ENCODE assay signal across 7 mouse cellular contexts in the genomic region with DNA sequence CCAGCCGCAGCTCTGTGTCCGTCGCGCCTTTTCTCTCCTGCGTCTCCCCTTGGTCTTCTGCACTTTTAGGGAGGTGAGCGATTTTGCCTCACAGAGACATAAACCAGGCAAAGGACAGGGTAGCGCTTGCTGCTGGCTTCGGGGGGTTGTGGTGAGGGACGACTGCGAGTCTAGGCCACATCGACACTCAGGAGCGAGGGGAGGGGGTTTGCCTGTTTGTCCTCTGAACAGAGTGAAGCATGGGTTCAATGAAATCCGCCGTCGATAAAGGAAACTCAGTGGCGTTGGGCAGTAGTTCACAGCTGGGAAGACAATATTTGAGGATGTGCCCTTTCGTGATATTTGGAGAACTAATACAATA. TPM values are rescaled to one million over a fixed set of nuclear protein-coding genes. Genes with fewer than 3 reads are reported as not detected.
A peak's percentile ranks its signal among the peaks of the same experiment; 100 is the strongest.
DNase-seq lines count a peak whose midpoint lies in the region; ATAC-seq and TF ChIP-seq lines count a peak whose summit lies in the region.

Gene Dhx30, minus strand, starts transcription at position 52 of the 361 bp plus-strand sequence.

- DNase-seq in hindbrain, embryonic 10.5 days (ENCODE audit: low spot score): no peak
- no peak for DNase-seq in T-cell, adult 2 months (ENCODE audit: low spot score)

- peak; percentile 35 for ATAC-seq in CD4-positive, CD25-positive, alpha-beta regulatory T cell, adult 4 months
- peak; percentile 36 for ATAC-seq in forebrain, embryonic 12.5 days (ENCODE audit: low FRiP score)
- ATAC-seq in limb, embryonic 15.5 days (ENCODE audit: insufficient number of reproducible peaks, low FRiP score, low TSS enrichment, low read depth): no peak
- ATAC-seq in stomach, embryonic 15.5 days (ENCODE audit: insufficient read depth, low FRiP score, low read depth): no peak

- no peaks in the 10 kb centered on the region for H3K4me1 ChIP-seq in ES-Bruce4 (ENCODE audit: control insufficient read depth, insufficient read depth, low read length)
- peaks cover 22% of the 10 kb centered on the region for H3K4me1 ChIP-seq in forebrain, embryonic 12.5 days
- peaks cover 22% of the 10 kb centered on the region for H3K4me1 ChIP-seq in hindbrain, embryonic 10.5 days (replicated peaks)
- peaks cover 17% of the 10 kb centered on the region for H3K4me1 ChIP-seq in limb, embryonic 15.5 days
- H3K4me1 ChIP-seq in stomach, embryonic 15.5 days: peaks cover 9% of the 10 kb centered on the region; the same call in 1 of the 2 replicates

- no peak for TF ChIP-seq EP300 in ES-Bruce4 (IDR thresholded peaks at IDR 0.05; ENCODE audit: insufficient read depth, low read depth, low read length)

- peaks cover 13% of the 10 kb centered on the region for H3K36me3 ChIP-seq in ES-Bruce4 (ENCODE audit: control insufficient read depth, insufficient read depth, low read length, poor library complexity, severe bottlenecking)
- H3K36me3 ChIP-seq in forebrain, embryonic 12.5 days (replicated peaks): peaks cover 13% of the 10 kb centered on the region
- H3K36me3 ChIP-seq in hindbrain, embryonic 10.5 days: peaks cover 37% of the 10 kb centered on the region
- peaks cover 15% of the 10 kb centered on the region for H3K36me3 ChIP-seq in limb, embryonic 15.5 days
- H3K36me3 ChIP-seq in stomach, embryonic 15.5 days: peaks cover 7% of the 10 kb centered on the region

- peak within 1 kb of the TSS; percentile 97 for H3K4me3 ChIP-seq in ES-Bruce4 (ENCODE audit: low read depth, low read length)
- H3K4me3 ChIP-seq in forebrain, embryonic 12.5 days (replicated peaks): peak within 1 kb of the TSS; percentile 85
- H3K4me3 ChIP-seq in hindbrain, embryonic 10.5 days: peak within 1 kb of the TSS; percentile 94
- H3K4me3 ChIP-seq in limb, embryonic 15.5 days: peak within 1 kb of the TSS; percentile 90
- H3K4me3 ChIP-seq in stomach, embryonic 15.5 days (replicated peaks): peak within 1 kb of the TSS; percentile 87

- H3K27ac ChIP-seq in ES-Bruce4 (ENCODE audit: insufficient read depth, low read length): peak within 1 kb of the TSS; percentile 77
- H3K27ac ChIP-seq in forebrain, embryonic 12.5 days: peak within 1 kb of the TSS; percentile 98
- H3K27ac ChIP-seq in hindbrain, embryonic 10.5 days: peak within 1 kb of the TSS; percentile 99
- H3K27ac ChIP-seq in limb, embryonic 15.5 days: peak within 1 kb of the TSS; percentile 98
- peak within 1 kb of the TSS; percentile 99 for H3K27ac ChIP-seq in stomach, embryonic 15.5 days

- H3K9ac ChIP-seq in ES-Bruce4 (ENCODE audit: low read depth, poor library complexity, severe bottlenecking): peak within 1 kb of the TSS; percentile 82
- peak within 1 kb of the TSS; percentile 91 for H3K9ac ChIP-seq in forebrain, embryonic 12.5 days
- H3K9ac ChIP-seq in limb, embryonic 15.5 days: peak within 1 kb of the TSS; percentile 87
- H3K9ac ChIP-seq in stomach, embryonic 15.5 days: peak within 1 kb of the TSS; percentile 78

- no peak for TF ChIP-seq CTCF in ES-Bruce4 (IDR thresholded peaks at IDR 0.05; ENCODE audit: low read depth, low read length)

- no peaks in the 10 kb centered on the region for H3K27me3 ChIP-seq in ES-Bruce4 (ENCODE audit: control insufficient read depth, insufficient read depth, low read length, poor library complexity, severe bottlenecking)
- H3K27me3 ChIP-seq in forebrain, embryonic 12.5 days: no peaks in the 10 kb centered on the region
- H3K27me3 ChIP-seq in hindbrain, embryonic 10.5 days (ENCODE audit: insufficient read depth, poor library complexity, severe bottlenecking): no peaks in the 10 kb centered on the region
- no peaks in the 10 kb centered on the region for H3K27me3 ChIP-seq in limb, embryonic 15.5 days
- no peaks in the 10 kb centered on the region for H3K27me3 ChIP-seq in stomach, embryonic 15.5 days (replicated peaks)

- no peaks in the 10 kb centered on the region for H3K9me3 ChIP-seq in ES-Bruce4 (replicated peaks; ENCODE audit: control insufficient read depth, insufficient read depth, low read length, poor library complexity, severe bottlenecking)
- no peaks in the 10 kb centered on the region for H3K9me3 ChIP-seq in forebrain, embryonic 12.5 days
- H3K9me3 ChIP-seq in hindbrain, embryonic 10.5 days: no peaks in the 10 kb centered on the region
- H3K9me3 ChIP-seq in limb, embryonic 15.5 days: no peaks in the 10 kb centered on the region
- H3K9me3 ChIP-seq in stomach, embryonic 15.5 days: no peaks in the 10 kb centered on the region

- H3K4me2 ChIP-seq in forebrain, embryonic 12.5 days: peak within 1 kb of the TSS; percentile 79
- H3K4me2 ChIP-seq in limb, embryonic 15.5 days: peak within 1 kb of the TSS; percentile 63
- peak within 1 kb of the TSS; percentile 68 for H3K4me2 ChIP-seq in stomach, embryonic 15.5 days

- under 1% methylated on average over 16 of the region's 17 CpGs for WGBS in forebrain, embryonic 12.5 days
- 1% methylated on average over 17 of the region's 17 CpGs for WGBS in hindbrain, embryonic 10.5 days
- under 1% methylated on average over 17 of the region's 17 CpGs for WGBS in limb, embryonic 15.5 days
- WGBS in stomach, embryonic 15.5 days: under 1% methylated on average over 17 of the region's 17 CpGs

- TF ChIP-seq POLR2A in ES-Bruce4 (IDR thresholded peaks at IDR 0.05; ENCODE audit: insufficient read depth, low read length): no peak

RNA-seq across cellular contexts. Expression of gene Dhx30, which starts in this region (rescaled TPM):
- 100 to 1,000 TPM; 102 to 156 TPM for polyA plus RNA-seq in CD4-positive, CD25-positive, alpha-beta regulatory T cell, adult 4 months (2017; shearing (Covaris generic))
- polyA plus RNA-seq in ES-Bruce4 (2011; ENCODE audit: insufficient read depth, insufficient read length, low read depth, missing spikeins): 108 and 140 TPM in 2 replicates
- 226 and 231 TPM in 2 replicates for polyA plus RNA-seq in forebrain, embryonic 12.5 days (2016; fragmentation: Nextera tagmentation; extraction: Ambion mirVana)
- 179 and 194 TPM in 2 replicates for polyA plus RNA-seq in hindbrain, embryonic 10.5 days (2016; fragmentation: Nextera tagmentation; extraction: Ambion mirVana)
- 113 and 117 TPM in 2 replicates for polyA plus RNA-seq in limb, embryonic 15.5 days (2015; fragmentation: Nextera tagmentation; extraction: Ambion mirVana)
- polyA plus RNA-seq in stomach, embryonic 15.5 days (2015; fragmentation: Nextera tagmentation; extraction: Ambion mirVana): 103 and 106 TPM in 2 replicates

Comparison
In these comparisons a context has a peak if more than half of its experiments do, and no peak if none do; other contexts are left out.
1. ATAC-seq: peak in CD4-positive, CD25-positive, alpha-beta regulatory T cell, adult 4 months (single experiment) and forebrain, embryonic 12.5 days (single experiment); none in limb, embryonic 15.5 days (single experiment) and stomach, embryonic 15.5 days (single experiment).
2. Peak in every context shown above with its lines, with median percentiles within 50 percentile points of each other: H3K27ac ChIP-seq, H3K4me3 ChIP-seq, H3K9ac ChIP-seq and H3K4me2 ChIP-seq.